Mouse (Mus musculus) spleen, adult 2 months (tissue): ENCODE measurements around the gene Pts. TPM values are rescaled to one million over a fixed set of nuclear protein-coding genes. Genes with fewer than 3 reads are reported as not detected.

Experiments used
- DNase-seq, 2 experiments: peaks; one replicate each; pipeline versions ENCODE4 v3.0.0 to v3.0.0-alpha.2; 2012 to 2021; ENCODE audit warnings: low spot score in 2 of 2, low read depth in 1 of 2
- H3K27ac ChIP-seq: fragments of 200-500 bp; 2 replicates; pipeline ENCODE4 v1.5.1; 2012; ENCODE audit warnings: low read length, inconsistent platforms; ENCODE audit not compliant: insufficient read depth
- H3K27me3 ChIP-seq: fragments of 200-500 bp; 2 replicates; pipeline ENCODE4 v1.6.1; 2012; ENCODE audit warnings: mild to moderate bottlenecking, moderate library complexity, low read length, inconsistent platforms; ENCODE audit not compliant: control insufficient read depth, insufficient read depth
- H3K36me3 ChIP-seq: fragments of 200-500 bp; 2 replicates; pipeline ENCODE4 v1.6.1; 2012; ENCODE audit warnings: mild to moderate bottlenecking, low read length, inconsistent platforms; ENCODE audit not compliant: control insufficient read depth, insufficient read depth
- H3K4me1 ChIP-seq: fragments of 200-500 bp; 2 replicates; pipeline ENCODE4 v1.6.1; 2011; ENCODE audit warnings: inconsistent platforms; ENCODE audit not compliant: control insufficient read depth, insufficient read depth, insufficient read length
- H3K4me3 ChIP-seq: fragments of 200-500 bp; 2 replicates; pipeline ENCODE4 v1.5.1; 2011; ENCODE audit warnings: mild to moderate bottlenecking, inconsistent platforms; ENCODE audit not compliant: insufficient read depth, insufficient read length; ENCODE audit errors: extremely low read depth
- CTCF ChIP-seq: fragments of 200-500 bp; IDR thresholded peaks from 2 replicates; pipeline ENCODE4 v1.5.1; 2011; ENCODE audit warnings: mild to moderate bottlenecking, inconsistent platforms; ENCODE audit not compliant: insufficient read depth, insufficient read length, insufficient replicate concordance; ENCODE audit errors: extremely low read depth
- POLR2A ChIP-seq: fragments of 200-500 bp; IDR thresholded peaks from 2 replicates; pipeline ENCODE4 v1.6.1; 2011; ENCODE audit warnings: low read depth, low read length, inconsistent platforms
- WGBS: fragments of 180-500 bp; shearing (Covaris S2); methylation state at CpG from one replicate; pipeline ENCODE4 v1.1.7; 2018; 5-methylcytosine and 5-hydroxymethylcytosine counted together
- polyA plus RNA-seq: library from polyadenylated mRNA; depleted of rRNA; stranded (reverse); fragments of >200 nt; gene quantifications from 2 replicates; pipeline ENCODE4 v1.2.3, GENCODE M21; 2012

Gene Pts
- polyA plus RNA-seq, 1 experiment: 27.8 TPM

DNA sequence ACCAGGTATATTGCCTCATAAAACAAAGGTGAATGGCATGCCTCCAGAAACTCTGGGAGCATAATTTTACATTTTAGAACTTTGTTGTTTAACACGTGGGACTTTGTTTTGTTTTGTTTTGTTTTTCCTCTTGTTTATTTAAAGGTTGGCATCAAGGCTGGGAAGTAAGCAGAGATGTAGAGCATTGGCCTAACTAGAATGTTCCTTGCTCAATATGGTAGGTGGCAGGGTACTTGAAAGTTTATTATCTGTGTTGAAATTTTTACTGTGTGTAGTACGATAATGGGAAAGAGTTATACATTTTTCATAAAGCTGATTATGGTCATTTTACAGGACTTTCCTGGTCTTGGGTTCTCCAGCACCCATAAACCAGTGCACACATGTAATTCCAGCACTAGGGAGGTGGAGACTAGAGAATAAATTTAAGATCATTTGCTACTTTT, 33.4 kb upstream of the Pts start:
- Histone ChIP-seq H3K4me1 (no peaks in the 10 kb centered on the region), H3K27ac (no peak overlapping the region), H3K4me3 (no peak overlapping the region), H3K27me3 (no peaks in the 10 kb centered on the region), H3K36me3 (no peaks in the 10 kb centered on the region)
- DNase-seq: no peak
- no peak for TF ChIP-seq CTCF
- TF ChIP-seq POLR2A: no peak
- 84% methylated on average over 2 of the region's 2 CpGs for WGBS

DNA sequence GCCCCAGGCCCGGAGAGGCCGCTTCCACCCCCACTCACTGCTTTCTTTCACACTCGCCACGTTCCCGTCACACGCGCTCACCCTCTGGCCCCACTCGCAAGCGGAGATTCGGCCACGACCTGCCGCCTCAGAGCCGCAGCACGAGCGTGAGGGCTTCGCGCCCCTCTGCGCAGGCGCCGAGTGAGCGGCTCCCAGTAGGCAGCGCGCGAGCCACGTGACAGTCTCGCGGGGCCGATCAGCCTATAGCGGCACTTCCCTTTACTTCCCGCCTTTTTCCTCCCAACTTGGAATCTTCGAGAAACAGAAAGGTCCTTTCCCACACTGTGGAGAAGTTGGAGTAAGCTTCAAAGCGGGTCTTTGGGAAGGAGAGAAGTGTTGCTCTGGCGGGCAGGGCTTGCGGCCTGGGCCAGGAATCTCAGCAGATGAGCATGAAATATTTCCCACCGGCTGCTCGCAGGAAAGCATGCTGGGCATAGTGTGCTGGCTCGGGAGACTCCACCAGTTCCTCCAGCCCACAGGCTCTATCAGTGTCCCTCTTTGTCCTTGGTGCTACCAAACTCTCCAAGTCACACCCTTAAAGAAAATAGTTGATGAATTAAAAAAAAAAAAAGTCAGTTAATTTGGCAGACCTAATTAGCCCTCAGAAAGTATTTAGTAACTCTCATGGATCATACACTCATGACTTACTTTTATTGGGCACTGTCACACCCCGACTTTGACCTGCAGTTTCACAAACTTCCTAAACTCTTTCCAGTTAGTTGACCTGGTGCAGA, 32.8 kb upstream of the Pts start, which contains the start of gene Tex12:
Tex12 (minus strand) TSS at position 181 of the 773 bp plus-strand sequence.
- TF ChIP-seq POLR2A (no peak), CTCF (no peak)
- DNase-seq: no peak
- Histone ChIP-seq H3K27me3 (no peaks in the 10 kb centered on the region), H3K4me3 (no peak within 1 kb of the TSS), H3K36me3 (no peaks in the 10 kb centered on the region), H3K4me1 (no peaks in the 10 kb centered on the region), H3K27ac (no peak within 1 kb of the TSS)
- 95% methylated on average over 38 of the region's 38 CpGs for WGBS

DNA sequence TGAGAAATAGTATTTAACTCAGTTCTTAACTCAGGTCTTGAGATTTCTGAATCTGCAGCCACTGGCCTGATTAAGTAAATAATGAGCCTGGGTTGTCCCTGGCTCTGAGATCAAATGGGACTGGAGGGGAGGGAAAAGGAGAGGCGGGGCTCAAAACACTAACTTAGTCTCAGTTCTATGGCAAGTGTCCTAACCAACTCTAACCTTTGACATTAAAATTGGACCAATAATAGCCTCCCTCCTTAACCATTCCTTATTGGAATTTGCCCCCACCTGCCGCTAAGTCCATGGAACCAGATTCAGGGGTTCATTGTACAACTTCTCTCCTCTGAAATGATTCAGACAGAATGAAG, 26.5 kb upstream of the Pts start, which contains the start of gene Bco2:
Bco2 (minus strand) TSS at position 88 of the 353 bp plus-strand sequence.
- 52% methylated on average over 2 of the region's 2 CpGs for WGBS
- no peak for DNase-seq
- TF ChIP-seq POLR2A (no peak), CTCF (no peak)

GRCm38 (mm10) chr9:50554241-50555093, 25.9 kb upstream of the Pts start, which contains the start of gene Il18:
Gene Il18, plus strand, starts transcription at chr9:50554827.
- peak in 1 of 2 experiments; percentile 67 for DNase-seq
- H3K36me3 ChIP-seq: no peaks in the 10 kb centered on the region
- peaks cover 11% of the 10 kb centered on the region for H3K4me1 ChIP-seq
- 25% methylated on average over 12 of the region's 12 CpGs for WGBS
- TF ChIP-seq POLR2A (no peak), CTCF (no peak)
- peak within 1 kb of the TSS; percentile 40; the same call in 1 of the 2 replicates for H3K4me3 ChIP-seq
- peak within 1 kb of the TSS; percentile 64 for H3K27ac ChIP-seq
- no peaks in the 10 kb centered on the region for H3K27me3 ChIP-seq

More for the DNA sequence above, 26.5 kb upstream of the Pts start, which contains the start of gene Bco2:
- Histone ChIP-seq H3K4me1 (peaks cover 11% of the 10 kb centered on the region), H3K36me3 (no peaks in the 10 kb centered on the region), H3K4me3 (peak within 1 kb of the TSS; percentile 40; the same call in 1 of the 2 replicates), H3K27me3 (no peaks in the 10 kb centered on the region), H3K27ac (peak within 1 kb of the TSS; percentile 64)

GRCm38 (mm10) chr9:50553547-50553946, 25.0 kb upstream of the Pts start:
- 13% methylated on average over 2 of the region's 2 CpGs for WGBS
- TF ChIP-seq CTCF: no peak
- no peak for TF ChIP-seq POLR2A
- H3K27ac ChIP-seq: peak overlapping the region; percentile 26; the same call in 1 of the 2 replicates
- H3K4me1 ChIP-seq: peaks cover 11% of the 10 kb centered on the region
- H3K27me3 ChIP-seq: no peaks in the 10 kb centered on the region
- DNase-seq: no peak
- no peak overlapping the region for H3K4me3 ChIP-seq
- H3K36me3 ChIP-seq: no peaks in the 10 kb centered on the region

DNA sequence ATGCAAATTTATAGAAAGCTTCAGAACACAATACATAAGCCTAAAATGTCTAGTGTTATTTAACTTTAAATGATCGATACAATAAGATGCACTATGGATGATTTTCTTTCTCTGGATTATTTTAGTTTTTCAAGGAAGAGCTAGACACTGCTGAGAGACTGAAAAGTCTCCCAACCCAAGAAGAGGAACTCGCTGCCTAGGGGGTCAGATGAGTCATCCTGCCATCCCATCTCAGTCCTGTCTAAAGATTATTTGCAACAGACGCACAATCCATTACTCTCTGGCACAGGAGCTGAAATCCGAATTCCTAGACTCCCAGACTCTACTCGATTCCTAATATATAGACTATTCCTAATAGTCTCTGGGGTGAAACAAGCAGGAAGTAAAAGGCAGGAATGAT, 23.7 kb upstream of the Pts start:
- TF ChIP-seq POLR2A (no peak), CTCF (no peak)
- H3K36me3 ChIP-seq: no peaks in the 10 kb centered on the region
- H3K4me3 ChIP-seq: no peak overlapping the region
- 74% methylated on average over 5 of the region's 5 CpGs for WGBS
- no peak for DNase-seq
- peaks cover 15% of the 10 kb centered on the region for H3K4me1 ChIP-seq
- H3K27ac ChIP-seq: no peak overlapping the region
- H3K27me3 ChIP-seq: no peaks in the 10 kb centered on the region
